Mouse (Mus musculus): Measurements from ENCODE around the gene Wdr48.

Wdr48 gene

GRCm38 (mm10) chr9:119941407-119941806 is 46.7 kb downstream of the Wdr48 start:
- no peaks in the 10 kb centered on the region for H3K27me3 ChIP-seq (ENCODE audit: control insufficient read depth, insufficient read depth, low read length, poor library complexity, severe bottlenecking)
- no peak for DNase-seq (ENCODE audit: low read depth, low spot score)
- H3K36me3 ChIP-seq (ENCODE audit: control insufficient read depth, insufficient read depth, low read length, poor library complexity, severe bottlenecking), result no peaks in the 10 kb centered on the region

DNA sequence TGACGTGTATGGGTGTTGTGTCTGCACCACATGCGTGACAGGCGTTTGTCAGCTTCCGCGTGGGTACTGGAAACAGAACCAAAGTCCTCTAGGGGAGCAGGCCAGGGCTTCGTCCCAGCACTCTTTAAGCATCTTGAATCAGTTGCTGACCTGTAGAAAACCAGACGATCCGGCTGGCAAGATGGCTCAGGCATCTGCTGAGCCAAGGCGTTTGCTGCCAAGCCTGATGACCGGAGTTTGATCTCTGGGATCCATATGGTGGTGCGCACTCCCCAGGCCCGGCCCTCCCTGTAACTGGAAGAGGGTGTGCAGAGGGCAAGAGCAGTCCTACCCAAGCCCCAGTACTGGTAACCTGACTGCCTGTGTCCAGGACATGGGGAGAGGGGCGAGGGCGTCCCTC is 47.2 kb downstream of the Wdr48 start:
- Histone ChIP-seq H3K27me3 (ENCODE audit: control insufficient read depth, insufficient read depth, low read length, poor library complexity, severe bottlenecking) (no peaks in the 10 kb centered on the region), H3K36me3 (ENCODE audit: control insufficient read depth, insufficient read depth, low read length, poor library complexity, severe bottlenecking) (no peaks in the 10 kb centered on the region)
- DNase-seq (ENCODE audit: low read depth, low spot score), result no peak

- no peak for DNase-seq (ENCODE audit: low read depth, low spot score)
- H3K27me3 ChIP-seq (ENCODE audit: control insufficient read depth, insufficient read depth, low read length, poor library complexity, severe bottlenecking), result no peaks in the 10 kb centered on the region
These were observed 48.6 kb downstream of the Wdr48 start for GRCm38 (mm10) chr9:119943326-119943725.

GRCm38 (mm10) chr9:119945173-119945900 is 50.7 kb downstream of the Wdr48 start:
- DNase-seq (ENCODE audit: low read depth, low spot score), result peak; percentile 71
- no peaks in the 10 kb centered on the region for H3K27me3 ChIP-seq (ENCODE audit: control insufficient read depth, insufficient read depth, low read length, poor library complexity, severe bottlenecking)

More at GRCm38 (mm10) chr9:119943326-119943725, 48.6 kb downstream of the Wdr48 start:
- no peaks in the 10 kb centered on the region for H3K36me3 ChIP-seq (ENCODE audit: control insufficient read depth, insufficient read depth, low read length, poor library complexity, severe bottlenecking)

DNA sequence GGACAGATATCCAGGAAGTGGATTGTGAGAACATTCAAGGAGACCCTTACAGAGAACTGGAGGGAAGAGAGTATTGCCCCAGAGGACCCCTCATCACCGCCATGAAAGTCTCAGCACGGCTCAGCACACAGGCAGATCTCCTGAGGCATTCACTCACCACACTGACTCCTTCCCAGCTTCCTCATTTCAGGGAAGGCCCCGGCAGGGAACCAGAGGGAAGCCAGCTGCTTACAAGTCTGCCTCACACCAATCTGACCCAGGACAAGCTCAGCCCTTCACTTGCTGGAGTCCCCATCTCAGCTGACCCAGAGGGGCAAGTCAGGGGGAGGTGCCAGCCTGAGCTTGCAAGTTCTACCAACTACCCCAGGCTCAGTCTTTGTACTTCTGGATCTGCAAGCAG is 54.1 kb downstream of the Wdr48 start:
- Histone ChIP-seq H3K27me3 (ENCODE audit: control insufficient read depth, insufficient read depth, low read length, poor library complexity, severe bottlenecking) (no peaks in the 10 kb centered on the region), H3K36me3 (ENCODE audit: control insufficient read depth, insufficient read depth, low read length, poor library complexity, severe bottlenecking) (no peaks in the 10 kb centered on the region)
- DNase-seq (ENCODE audit: low read depth, low spot score), result no peak

More at GRCm38 (mm10) chr9:119945173-119945900, 50.7 kb downstream of the Wdr48 start:
- H3K36me3 ChIP-seq (ENCODE audit: control insufficient read depth, insufficient read depth, low read length, poor library complexity, severe bottlenecking), result no peaks in the 10 kb centered on the region

- no peak for DNase-seq (ENCODE audit: low read depth, low spot score)
- Histone ChIP-seq H3K27me3 (ENCODE audit: control insufficient read depth, insufficient read depth, low read length, poor library complexity, severe bottlenecking) (no peaks in the 10 kb centered on the region), H3K36me3 (ENCODE audit: control insufficient read depth, insufficient read depth, low read length, poor library complexity, severe bottlenecking) (no peaks in the 10 kb centered on the region)
These were observed 55.8 kb downstream of the Wdr48 start for GRCm38 (mm10) chr9:119950434-119950833.

DNA sequence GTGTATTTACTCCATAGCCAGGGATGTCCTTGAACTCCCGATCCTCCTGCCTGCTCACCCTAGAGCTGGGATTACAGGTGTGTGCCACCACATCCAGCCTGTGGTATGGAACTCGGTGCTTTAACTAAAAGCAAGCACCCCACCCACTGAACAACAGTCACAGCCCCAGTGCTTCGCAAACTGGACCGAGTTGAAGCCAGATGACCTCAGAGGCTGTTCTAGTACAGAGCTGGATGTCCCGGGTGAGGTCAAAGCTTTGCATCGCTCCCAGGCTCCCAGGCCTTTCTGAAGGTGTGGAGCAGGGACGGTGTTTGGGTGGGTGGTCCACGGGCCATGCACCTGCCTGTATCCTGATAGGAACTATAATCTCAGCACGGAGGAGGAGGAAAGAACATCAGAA is 56.7 kb downstream of the Wdr48 start:
- Histone ChIP-seq H3K36me3 (ENCODE audit: control insufficient read depth, insufficient read depth, low read length, poor library complexity, severe bottlenecking) (no peaks in the 10 kb centered on the region), H3K27me3 (ENCODE audit: control insufficient read depth, insufficient read depth, low read length, poor library complexity, severe bottlenecking) (no peaks in the 10 kb centered on the region)
- no peak for DNase-seq (ENCODE audit: low read depth, low spot score)

GRCm38 (mm10) chr9:119958835-119959234 is 64.2 kb downstream of the Wdr48 start:
- Histone ChIP-seq H3K27me3 (ENCODE audit: control insufficient read depth, insufficient read depth, low read length, poor library complexity, severe bottlenecking) (no peaks in the 10 kb centered on the region), H3K36me3 (ENCODE audit: control insufficient read depth, insufficient read depth, low read length, poor library complexity, severe bottlenecking) (no peaks in the 10 kb centered on the region)
- DNase-seq (ENCODE audit: low read depth, low spot score), result no peak

GRCm38 (mm10) chr9:119962216-119962615 is 67.5 kb downstream of the Wdr48 start:
- no peak for DNase-seq (ENCODE audit: low read depth, low spot score)
- no peaks in the 10 kb centered on the region for H3K36me3 ChIP-seq (ENCODE audit: control insufficient read depth, insufficient read depth, low read length, poor library complexity, severe bottlenecking)
- no peaks in the 10 kb centered on the region for H3K27me3 ChIP-seq (ENCODE audit: control insufficient read depth, insufficient read depth, low read length, poor library complexity, severe bottlenecking)

- H3K27me3 ChIP-seq (ENCODE audit: control insufficient read depth, insufficient read depth, low read length, poor library complexity, severe bottlenecking), result no peaks in the 10 kb centered on the region
- no peaks in the 10 kb centered on the region for H3K36me3 ChIP-seq (ENCODE audit: control insufficient read depth, insufficient read depth, low read length, poor library complexity, severe bottlenecking)
- DNase-seq (ENCODE audit: low read depth, low spot score), result peak; percentile 92
These were observed 68.4 kb downstream of the Wdr48 start for GRCm38 (mm10) chr9:119962987-119963667.

- DNase-seq (ENCODE audit: low read depth, low spot score), result no peak
- Histone ChIP-seq H3K27me3 (ENCODE audit: control insufficient read depth, insufficient read depth, low read length, poor library complexity, severe bottlenecking) (no peaks in the 10 kb centered on the region), H3K36me3 (ENCODE audit: control insufficient read depth, insufficient read depth, low read length, poor library complexity, severe bottlenecking) (no peaks in the 10 kb centered on the region)
These were observed 69.5 kb downstream of the Wdr48 start for GRCm38 (mm10) chr9:119964206-119964605.

- no peaks in the 10 kb centered on the region for H3K36me3 ChIP-seq (ENCODE audit: control insufficient read depth, insufficient read depth, low read length, poor library complexity, severe bottlenecking)
These were observed 70.5 kb downstream of the Wdr48 start for GRCm38 (mm10) chr9:119965186-119965585.

GRCm38 (mm10) chr9:119966221-119966910 is 71.7 kb downstream of the Wdr48 start:
- Histone ChIP-seq H3K36me3 (ENCODE audit: control insufficient read depth, insufficient read depth, low read length, poor library complexity, severe bottlenecking) (no peaks in the 10 kb centered on the region), H3K27me3 (ENCODE audit: control insufficient read depth, insufficient read depth, low read length, poor library complexity, severe bottlenecking) (no peaks in the 10 kb centered on the region)
- DNase-seq (ENCODE audit: low read depth, low spot score), result no peak

More at GRCm38 (mm10) chr9:119965186-119965585, 70.5 kb downstream of the Wdr48 start:
- H3K27me3 ChIP-seq (ENCODE audit: control insufficient read depth, insufficient read depth, low read length, poor library complexity, severe bottlenecking), result no peaks in the 10 kb centered on the region
- no peak for DNase-seq (ENCODE audit: low read depth, low spot score)

GRCm38 (mm10) chr9:119969811-119970210 is 75.1 kb downstream of the Wdr48 start:
- Histone ChIP-seq H3K36me3 (ENCODE audit: control insufficient read depth, insufficient read depth, low read length, poor library complexity, severe bottlenecking) (peaks cover 13% of the 10 kb centered on the region), H3K27me3 (ENCODE audit: control insufficient read depth, insufficient read depth, low read length, poor library complexity, severe bottlenecking) (no peaks in the 10 kb centered on the region)
- DNase-seq (ENCODE audit: low read depth, low spot score), result no peak

- Histone ChIP-seq H3K36me3 (ENCODE audit: control insufficient read depth, insufficient read depth, low read length, poor library complexity, severe bottlenecking) (peaks cover 13% of the 10 kb centered on the region), H3K27me3 (ENCODE audit: control insufficient read depth, insufficient read depth, low read length, poor library complexity, severe bottlenecking) (no peaks in the 10 kb centered on the region)
- DNase-seq (ENCODE audit: low read depth, low spot score), result peak; percentile 70
These were observed 75.5 kb downstream of the Wdr48 start for GRCm38 (mm10) chr9:119970221-119970620.

Data from splenic B cell, adult 2 months (primary cell).